Mouse (Mus musculus) effector memory CD4-positive, alpha-beta T cell, adult 5 months (primary cell): ENCODE data around the gene Inhbc. TPM values are rescaled to one million over a fixed set of nuclear protein-coding genes. Genes with fewer than 3 reads are reported as not detected.

Experiments used
- polyA plus RNA-seq: library from polyadenylated mRNA; unstranded; fragments of 100-300 nt; shearing (Covaris generic); gene quantifications from one replicate; pipeline ENCODE4 v1.2.1, GENCODE M21; 2017

Gene Inhbc
- polyA plus RNA-seq = not detected

GRCm38 (mm10) chr10:127369834-127370820, at the start of gene Inhbc:
Gene Inhbc, minus strand, starts transcription at chr10:127370431.

DNA sequence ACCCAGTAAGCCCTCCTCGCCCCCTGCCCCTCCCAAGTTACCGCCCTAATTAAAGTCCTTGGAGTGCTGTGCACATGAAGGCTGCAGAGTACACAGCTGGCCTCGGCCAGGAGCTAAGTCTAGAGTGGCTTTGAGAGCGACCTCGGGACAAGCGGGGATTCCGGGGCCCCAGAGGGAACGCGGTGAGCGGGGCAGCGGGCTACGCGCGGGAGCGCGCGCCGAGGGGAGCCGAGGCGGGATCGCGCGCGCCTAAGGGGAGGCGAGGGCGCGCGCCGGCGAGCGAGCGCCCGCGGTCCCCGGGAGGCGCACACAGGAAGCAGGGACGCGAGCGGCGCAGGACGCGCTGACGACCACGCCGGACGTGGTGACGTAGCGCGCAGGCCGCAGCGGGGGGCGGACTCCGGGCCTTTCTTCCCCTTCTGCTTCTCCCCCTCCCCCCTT, 10.0 kb upstream of the Inhbc start, which contains the start of gene R3hdm2:
Gene R3hdm2 (plus strand): TSS at position 77 of the 441 bp plus-strand sequence.

GRCm38 (mm10) chr10:127353909-127354895, 16.0 kb downstream of the Inhbc start, which contains the start of gene Inhbe:
Gene Inhbe, minus strand, starts transcription at chr10:127354411.

GRCm38 (mm10) chr10:127341891-127342639, 28.2 kb downstream of the Inhbc start, which contains the start of gene Gli1:
Gene Gli1, minus strand, starts transcription at chr10:127341974.

DNA sequence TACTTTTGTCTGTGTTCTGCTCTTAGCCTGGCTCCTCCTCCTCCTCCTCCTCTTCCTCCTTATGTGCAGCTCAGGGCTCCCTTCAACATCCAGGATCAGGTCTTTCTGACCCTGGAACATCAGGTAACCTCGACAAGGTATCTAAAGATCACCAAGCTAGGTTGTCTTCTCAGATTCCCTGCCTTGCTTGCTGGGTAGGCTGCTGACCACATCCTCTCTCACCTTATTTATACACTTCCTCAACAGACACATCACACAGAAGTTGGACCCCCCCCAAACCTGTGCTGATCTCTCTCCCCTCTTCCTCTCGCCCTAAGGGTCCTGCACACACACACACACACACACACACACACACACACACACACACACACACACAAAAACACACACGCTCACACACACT, 48.6 kb downstream of the Inhbc start, which contains the start of gene Arhgap9:
Gene Arhgap9 (plus strand): TSS at position 344 of the 400 bp plus-strand sequence.

DNA sequence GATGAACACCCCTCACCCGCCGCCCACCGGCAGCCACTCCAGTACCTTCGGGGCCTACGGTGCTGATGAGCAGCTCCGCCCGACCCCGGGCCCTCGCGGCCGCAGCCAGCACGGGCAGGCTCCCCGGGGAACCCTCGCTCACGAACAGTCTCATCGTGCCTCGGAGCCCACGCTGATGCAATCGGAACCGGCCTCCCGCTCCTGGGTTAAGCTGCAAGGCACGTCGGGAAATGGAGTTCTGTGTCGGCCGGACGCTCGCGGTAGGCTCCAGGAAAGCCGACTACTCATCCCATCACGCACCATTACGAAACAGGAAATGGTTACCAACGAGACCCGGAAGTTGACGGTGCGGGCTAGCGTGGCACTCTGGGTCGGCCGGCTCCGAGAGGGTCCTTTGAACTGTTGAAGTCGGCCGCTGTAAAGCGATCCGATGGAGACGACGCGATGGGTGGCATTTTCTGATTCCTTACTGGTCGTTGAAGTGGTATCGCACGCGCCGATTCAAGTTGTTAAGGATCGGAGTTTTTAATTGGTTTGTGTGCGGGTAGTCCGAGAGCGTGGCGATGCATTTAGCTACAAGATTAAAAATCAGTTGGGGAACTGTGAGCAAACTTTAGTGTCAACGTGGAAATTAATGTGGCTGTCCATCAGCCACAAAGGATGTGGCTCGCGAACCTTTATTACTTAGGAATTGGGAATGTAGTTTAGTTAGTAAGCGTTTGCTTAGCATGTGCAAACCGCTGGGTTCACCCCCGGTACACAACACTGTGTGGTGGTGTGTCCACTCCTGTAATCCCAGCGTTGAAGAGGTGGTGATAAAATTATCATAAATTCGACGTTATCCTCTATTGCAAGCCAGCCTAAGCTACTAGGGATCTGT, 58.5 kb downstream of the Inhbc start, which contains the start of gene Mars:
Gene Mars (minus strand): TSS at position 311 of the 880 bp plus-strand sequence.

Other genes starting within 250 kb of the Inhbc start
- 154 TPM for gene Os9, start 249.3 kb downstream of the Inhbc start, polyA plus RNA-seq
- 677 TPM for gene B4galnt1, start 205.2 kb downstream of the Inhbc start, polyA plus RNA-seq
- 11.0 TPM for gene Slc26a10, start 189.8 kb downstream of the Inhbc start, polyA plus RNA-seq
- not detected for gene Arhgef25, start 180.3 kb downstream of the Inhbc start, polyA plus RNA-seq
- 109 TPM for gene Dtx3, start 174.7 kb downstream of the Inhbc start, polyA plus RNA-seq
- gene Pip4k2c, start 158.8 kb downstream of the Inhbc start, polyA plus RNA-seq = 28.9 TPM
- gene Kif5a, start 107.1 kb downstream of the Inhbc start, polyA plus RNA-seq = not detected
- 74.6 TPM for gene Dctn2, start 104.1 kb downstream of the Inhbc start, polyA plus RNA-seq
- 8.4 TPM for gene Mbd6, start 81.4 kb downstream of the Inhbc start, polyA plus RNA-seq
- 55.4 TPM for gene Mars, start 58.6 kb downstream of the Inhbc start, polyA plus RNA-seq
- gene Arhgap9, start 48.5 kb downstream of the Inhbc start, polyA plus RNA-seq = 193 TPM
- 0.09 TPM for gene Gli1, start 28.5 kb downstream of the Inhbc start, polyA plus RNA-seq
- not detected for gene Inhbe, start 16.0 kb downstream of the Inhbc start, polyA plus RNA-seq
- gene R3hdm2, start 9.9 kb upstream of the Inhbc start, polyA plus RNA-seq = 42.4 TPM
- gene Stac3, start 131.3 kb upstream of the Inhbc start, polyA plus RNA-seq = not detected
- gene Ndufa4l2, start 144.5 kb upstream of the Inhbc start, polyA plus RNA-seq = not detected
- gene Shmt2, start 152.0 kb upstream of the Inhbc start, polyA plus RNA-seq = 51.9 TPM
- gene Nxph4, start 164.1 kb upstream of the Inhbc start, polyA plus RNA-seq = not detected